Mouse (Mus musculus) central nervous system, embryonic 14 days (tissue): ENCODE data around the gene Rasgrf2. TPM values are rescaled to one million over a fixed set of nuclear protein-coding genes. Genes with fewer than 3 reads are reported as not detected.

Source experiments
- polyA plus RNA-seq: library from polyadenylated mRNA; depleted of rRNA; stranded (reverse); fragments of >200 nt; gene quantifications from 2 replicates; pipeline ENCODE4 v1.2.3, GENCODE M21; 2012; rRNA removed

The Rasgrf2 gene
- polyA plus RNA-seq, result 3.5 and 4.1 TPM in 2 replicates

GRCm38 (mm10) chr13:92131384-92132150 is at the start of gene Rasgrf2:
Gene Rasgrf2, minus strand, starts transcription at chr13:92131656.

GRCm38 (mm10) chr13:91876741-91877349 is 254.6 kb downstream of the Rasgrf2 start, which contains the start of gene Ckmt2:
Gene Ckmt2, minus strand, starts transcription at chr13:91876885.

Other genes starting within 250 kb of the Rasgrf2 start
- not detected in 2 replicates for gene Gm20379, start 174.3 kb upstream of the Rasgrf2 start, polyA plus RNA-seq
- 7.0 and 8.6 TPM in 2 replicates for gene Dhfr, start 223.1 kb upstream of the Rasgrf2 start, polyA plus RNA-seq
- gene Msh3, start 223.3 kb upstream of the Rasgrf2 start, polyA plus RNA-seq, result 29.6 and 34.3 TPM in 2 replicates